Mouse (Mus musculus) inflammation-experienced regulatory T-cells, adult 6 months (primary cell): Measurements from ENCODE around the gene Atp6v0e. TPM values are rescaled to one million over a fixed set of nuclear protein-coding genes. Genes with fewer than 3 reads are reported as not detected.

ENCODE experiments used
- ATAC-seq: one replicate; pipeline ENCODE4 v1.8.0; 2017
- polyA plus RNA-seq, 3 experiments: library from polyadenylated mRNA; unstranded; fragments of 100-300 nt; shearing (Covaris generic); gene quantifications; one replicate each; pipeline ENCODE4 v1.2.1; 2017

Atp6v0e gene
- polyA plus RNA-seq, 3 experiments from 2014 or later, result 402 to 432 (median 418) TPM

DNA sequence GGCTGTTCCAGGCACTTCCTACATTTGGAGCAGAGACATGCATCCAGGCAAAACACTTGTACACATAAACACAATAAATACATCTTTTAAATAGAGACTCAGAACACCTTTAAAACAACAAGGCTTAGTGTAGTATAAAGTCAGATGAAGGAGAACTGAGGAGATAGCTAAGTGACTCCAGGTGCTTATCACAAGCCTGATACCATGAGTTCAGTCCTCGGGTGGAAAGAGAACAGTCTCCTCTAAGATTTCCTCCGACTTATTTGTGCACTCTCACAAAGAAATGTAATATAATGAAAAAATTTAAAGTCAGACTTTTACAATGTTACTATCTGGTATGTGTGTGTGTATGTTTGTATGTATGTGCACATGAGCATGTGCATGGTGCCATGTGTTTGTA is 58.8 kb downstream of the Atp6v0e start:
- ATAC-seq, result no peak

DNA sequence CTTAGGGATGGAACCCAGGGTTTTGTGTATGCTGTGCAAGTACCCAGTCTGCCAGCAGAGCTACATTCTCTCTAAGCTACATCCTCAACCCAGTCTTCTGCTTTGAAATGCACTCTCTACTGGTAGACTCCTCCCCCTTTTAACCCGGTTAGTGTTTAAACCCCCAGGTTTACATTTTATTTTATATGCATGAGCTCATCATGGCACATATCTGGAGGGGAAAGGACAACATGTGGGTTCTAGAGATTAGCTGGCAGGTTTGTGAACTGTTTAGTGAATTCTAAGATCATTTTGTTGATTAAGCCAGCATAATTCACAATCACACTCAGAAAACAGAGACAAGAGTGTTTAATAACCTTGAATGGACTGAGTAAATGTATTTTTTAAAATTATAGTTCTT is 61.8 kb downstream of the Atp6v0e start:
- no peak for ATAC-seq

GRCm38 (mm10) chr17:26726674-26727073 is 63.6 kb downstream of the Atp6v0e start:
- ATAC-seq, result no peak

DNA sequence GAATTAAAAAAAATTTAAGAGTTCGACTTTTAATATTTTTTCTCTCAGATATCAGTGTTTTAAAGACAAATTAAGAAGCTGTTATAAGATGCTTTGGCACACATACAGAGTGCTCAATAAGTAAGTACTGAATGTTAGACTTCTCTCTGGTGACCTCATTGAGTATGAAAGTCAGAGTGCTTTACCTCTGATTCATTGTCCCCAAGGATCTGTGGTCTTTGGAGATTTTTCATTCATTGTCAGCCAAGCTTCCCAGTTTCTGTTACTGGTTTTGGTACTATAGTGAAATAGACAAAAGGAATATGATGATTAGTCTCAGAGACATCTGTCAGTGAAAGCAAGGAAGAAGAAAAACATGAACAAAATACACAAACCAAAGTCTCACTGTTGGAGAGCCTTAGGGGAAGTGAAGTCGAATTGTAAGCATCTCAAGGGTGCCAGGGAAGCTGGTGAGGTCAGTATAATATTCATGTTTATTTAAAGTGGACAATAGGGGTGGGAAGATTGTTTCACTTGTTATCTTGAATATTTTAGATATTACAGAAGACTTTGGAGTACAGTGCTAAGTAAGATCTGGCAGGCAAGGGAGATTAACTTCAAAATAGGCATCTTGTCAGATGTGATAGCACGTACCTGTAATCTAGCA is 64.2 kb downstream of the Atp6v0e start:
- ATAC-seq, result no peak

DNA sequence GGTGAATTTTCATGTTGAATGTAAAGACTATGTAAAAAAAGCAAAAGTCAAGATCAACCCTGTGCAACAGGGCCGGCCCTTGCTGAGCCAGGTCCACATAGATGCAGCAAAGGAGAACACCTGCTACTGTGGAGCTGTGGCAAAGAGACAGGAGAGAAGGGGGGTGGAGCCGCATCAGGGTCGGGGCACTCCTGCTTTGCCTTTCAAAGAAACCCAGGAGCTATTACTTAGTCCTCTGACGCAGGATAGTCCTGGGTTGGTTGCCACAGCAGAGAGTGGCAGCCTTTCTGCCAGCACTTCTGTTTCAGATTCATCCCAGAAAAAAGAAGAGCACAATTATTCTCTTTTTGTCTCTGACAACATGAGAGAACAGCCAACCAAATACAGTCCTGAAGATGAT is 79.5 kb downstream of the Atp6v0e start:
- ATAC-seq, result no peak

GRCm38 (mm10) chr17:26743294-26743693 is 80.3 kb downstream of the Atp6v0e start:
- ATAC-seq, result no peak

Other genes starting within 250 kb of the Atp6v0e start
- 1 to 10 TPM in 1 of 3 experiments, not detected in 2; 1.2 TPM for gene Neurl1b, start 248.4 kb upstream of the Atp6v0e start, polyA plus RNA-seq
- gene Ergic1, start 101.7 kb upstream of the Atp6v0e start, polyA plus RNA-seq, result 10 to 100 TPM; 35.9 to 50.4 (median 39.8) TPM
- gene Dusp1, start 101.1 kb upstream of the Atp6v0e start, polyA plus RNA-seq, result 10 to 100 TPM; 31.4 to 56.0 (median 32.0) TPM
- 10 to 100 TPM; 29.4 to 66.0 (median 53.7) TPM for gene Crebrf, start 52.4 kb downstream of the Atp6v0e start, polyA plus RNA-seq
- 10 to 100 TPM; 37.8 to 39.2 (median 38.1) TPM for gene Bnip1, start 117.8 kb downstream of the Atp6v0e start, polyA plus RNA-seq
- not detected for gene Nkx2-5, start 181.8 kb downstream of the Atp6v0e start, polyA plus RNA-seq